Mouse (Mus musculus) gonadal fat pad, adult 2 months (tissue): ENCODE results near the gene Crnkl1. TPM values are rescaled to one million over a fixed set of nuclear protein-coding genes. Genes with fewer than 3 reads are reported as not detected.
"Not testable (repeated sequence)": the region's sequence is repeated elsewhere in the genome, so short reads cannot be mapped to it uniquely, and the experiment has no call there.

ENCODE experiments used
- DNase-seq: peaks from one replicate; pipeline ENCODE4 v3.0.0-alpha.2; 2012; ENCODE audit warnings: low read depth
- polyA plus RNA-seq: library from polyadenylated mRNA; depleted of rRNA; stranded (reverse); fragments of >200 nt; gene quantifications from 2 replicates; pipeline ENCODE4 v1.2.3, GENCODE M21; 2012

Gene Crnkl1
- polyA plus RNA-seq, 1 experiment, result 5.0 TPM

DNA sequence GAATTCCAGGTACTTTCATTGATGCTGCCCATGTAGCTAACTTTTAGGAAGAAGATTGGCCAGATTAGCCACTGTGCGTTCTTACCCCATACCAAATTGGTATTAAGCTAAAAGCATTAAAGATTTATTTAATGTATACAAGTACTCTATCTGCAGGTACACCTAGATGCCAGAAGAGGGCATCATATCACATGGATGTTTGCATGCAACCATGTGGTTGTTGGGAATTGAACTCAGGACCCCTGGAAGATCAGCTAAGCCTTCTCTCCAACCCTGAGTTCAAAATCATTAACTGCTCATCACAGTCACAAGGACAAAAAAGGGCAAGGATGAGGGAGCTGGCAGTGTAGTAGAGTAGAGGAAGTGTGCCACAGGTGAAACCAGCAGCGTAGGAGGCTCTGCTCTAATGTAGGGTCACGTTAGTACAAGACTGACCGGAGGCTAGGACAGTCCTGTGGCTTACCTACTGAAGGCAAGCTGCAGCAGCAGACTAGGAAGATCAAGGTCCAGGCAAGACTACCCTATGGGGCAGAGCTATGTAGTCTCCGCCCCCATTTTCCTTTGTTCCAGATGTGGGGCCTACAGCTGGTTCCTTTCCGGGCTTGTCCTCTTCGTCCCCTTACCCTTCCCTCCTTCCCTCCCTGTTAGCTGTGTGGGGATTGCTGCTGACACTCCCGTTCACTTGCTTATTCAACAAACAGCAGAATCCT is 13.7 kb downstream of the Crnkl1 start:
- no peak for DNase-seq

DNA sequence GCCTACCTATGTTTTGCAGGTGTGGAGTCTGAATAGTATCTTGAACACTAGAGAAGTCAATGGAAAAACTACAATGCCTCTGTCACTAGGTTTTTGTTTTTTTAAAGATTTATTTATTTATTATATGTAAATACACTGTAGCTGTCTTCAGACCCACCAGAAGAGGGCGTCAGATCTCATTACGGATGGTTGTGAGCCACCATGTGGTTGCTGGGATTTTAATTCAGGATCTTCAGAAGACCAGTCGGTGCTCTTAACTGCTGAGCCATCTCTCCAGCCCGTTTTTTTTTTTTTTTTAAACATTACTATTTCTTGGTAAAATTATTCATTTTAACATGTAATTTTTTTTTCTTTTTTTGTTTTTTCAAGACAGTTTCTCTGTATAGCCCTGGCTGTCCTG is 28.9 kb downstream of the Crnkl1 start:
- DNase-seq, result not testable (repeated sequence)

DNA sequence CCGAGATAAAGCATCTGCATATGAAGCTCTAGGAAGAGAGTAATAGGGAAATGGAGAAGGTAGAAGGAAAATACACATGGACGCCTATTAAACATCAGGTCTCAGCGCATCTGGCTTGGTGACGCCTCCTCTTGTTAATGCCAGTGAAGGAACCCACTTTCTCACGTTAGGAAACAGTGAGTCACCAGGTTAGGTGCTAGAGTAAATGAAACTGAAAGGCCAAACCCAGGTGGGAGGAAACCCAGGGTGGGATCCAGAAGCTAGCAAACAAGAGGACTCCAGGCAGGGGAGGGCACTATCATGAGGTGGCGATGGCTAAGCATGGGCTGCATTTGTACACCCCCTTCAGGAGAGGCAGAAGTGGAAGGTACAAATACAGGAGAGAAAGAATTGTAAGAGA is 29.7 kb downstream of the Crnkl1 start:
- DNase-seq, result no peak

DNA sequence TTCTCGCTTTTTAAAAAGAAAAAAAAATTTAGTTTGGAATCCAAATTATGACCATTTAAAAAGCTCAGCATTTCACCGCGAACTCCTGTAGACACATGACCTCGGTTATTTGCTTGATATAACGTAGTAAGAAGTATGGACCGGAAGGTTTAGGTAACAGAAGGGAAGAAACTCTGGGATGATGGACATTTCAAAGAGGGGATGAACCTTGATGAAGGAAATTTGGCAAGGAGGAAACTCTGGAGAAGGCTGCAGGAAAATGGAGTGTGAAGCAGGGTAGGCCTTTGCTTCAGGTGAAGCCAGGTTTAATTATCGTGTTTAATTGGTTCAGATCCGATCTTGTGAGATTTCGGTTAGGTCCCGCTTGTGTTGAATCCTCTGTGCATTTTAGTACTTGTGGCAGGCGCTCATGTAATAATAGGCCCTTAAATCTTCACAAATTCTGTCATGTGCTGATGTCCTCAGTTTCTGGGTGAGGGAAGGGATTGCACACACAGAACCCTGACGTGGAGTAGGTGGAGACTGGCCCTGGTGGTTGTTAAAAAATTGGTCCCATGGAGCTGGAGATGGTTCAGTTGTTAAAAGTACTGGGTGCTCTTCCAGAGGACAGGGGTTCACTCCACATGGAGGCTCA is 30.7 kb downstream of the Crnkl1 start:
- no peak for DNase-seq

DNA sequence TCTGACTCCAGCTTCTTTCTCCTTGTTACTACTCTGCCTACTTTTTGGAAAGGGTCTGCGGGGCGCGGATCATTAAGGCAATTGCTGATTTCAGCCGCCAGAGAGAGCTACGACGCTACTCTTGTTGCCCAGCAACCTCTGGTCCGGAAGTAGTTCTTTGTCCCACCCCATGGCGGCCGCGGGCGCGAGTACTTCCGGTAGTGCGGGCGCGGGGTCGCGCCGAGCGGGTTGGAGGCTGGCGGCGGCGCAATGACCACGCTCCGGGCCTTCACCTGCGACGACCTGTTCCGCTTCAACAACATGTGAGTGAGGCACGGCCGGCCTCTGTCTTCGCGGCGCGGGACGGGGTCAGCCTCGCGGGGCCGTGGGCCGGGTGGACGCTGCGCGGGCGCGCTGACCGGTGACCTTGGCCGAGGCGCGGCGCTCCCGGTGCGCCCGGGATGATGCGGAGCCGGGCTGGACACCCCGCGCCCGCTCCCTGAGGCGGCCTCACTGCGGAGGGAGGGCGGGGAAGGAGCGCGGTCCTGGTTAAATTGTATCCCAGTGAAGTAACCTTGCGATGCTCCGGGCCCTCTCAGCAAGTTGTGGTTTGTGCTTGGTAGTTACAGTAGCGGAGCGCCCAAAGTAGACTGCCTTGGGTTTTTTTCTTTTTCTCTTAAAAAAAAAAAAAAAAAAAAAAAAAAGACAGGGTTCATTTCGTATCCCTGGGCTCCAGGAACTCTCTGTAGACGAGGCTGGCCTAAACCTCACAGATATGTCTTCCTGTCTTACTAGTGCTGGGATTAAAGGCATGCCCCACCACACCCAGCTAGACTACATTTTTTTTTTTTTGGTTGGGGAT is 31.5 kb downstream of the Crnkl1 start:
- DNase-seq, result no peak

DNA sequence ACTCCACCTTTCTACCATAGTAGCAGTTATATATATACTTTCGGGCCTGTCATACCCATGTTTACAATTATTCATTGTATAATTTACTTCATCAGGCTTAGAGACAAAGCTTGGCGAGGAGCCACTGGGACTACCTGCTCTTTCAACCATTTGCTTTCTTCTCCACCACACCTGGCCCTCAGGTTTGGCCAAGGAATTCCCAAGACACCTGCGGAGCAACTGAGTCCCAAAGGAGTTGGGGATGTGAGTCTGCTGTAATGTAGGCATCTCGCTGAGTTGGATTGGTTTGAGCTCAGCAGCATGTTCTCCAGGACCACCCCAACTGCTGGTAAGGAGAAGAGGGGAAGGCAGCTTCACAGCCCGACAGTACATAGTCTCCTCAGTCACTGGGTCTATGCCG is 33.0 kb downstream of the Crnkl1 start, which contains the start of gene Naa20:
TSS of gene Naa20 (plus strand) at position 239 of the 400 bp plus-strand sequence.
- DNase-seq, result no peak

DNA sequence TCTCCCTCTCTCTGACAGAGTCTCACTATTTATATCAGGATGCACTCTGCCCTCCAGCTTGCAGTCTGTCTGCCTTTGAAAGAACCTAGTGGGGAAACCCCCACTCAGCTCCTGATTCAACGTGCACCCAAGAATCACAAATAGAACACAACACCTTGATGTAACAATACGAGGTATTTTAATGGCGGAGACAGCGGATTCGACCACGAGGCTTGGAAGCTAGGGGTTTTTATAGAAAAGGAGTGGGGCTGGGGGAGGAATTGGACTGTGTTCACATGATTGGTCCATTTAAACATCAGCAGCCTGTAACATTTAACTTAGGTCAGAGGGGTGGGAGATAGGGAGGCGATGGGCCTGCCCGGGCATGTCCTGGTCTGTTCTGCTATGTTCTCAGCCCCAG is 34.5 kb downstream of the Crnkl1 start:
- DNase-seq, result not testable (repeated sequence)

DNA sequence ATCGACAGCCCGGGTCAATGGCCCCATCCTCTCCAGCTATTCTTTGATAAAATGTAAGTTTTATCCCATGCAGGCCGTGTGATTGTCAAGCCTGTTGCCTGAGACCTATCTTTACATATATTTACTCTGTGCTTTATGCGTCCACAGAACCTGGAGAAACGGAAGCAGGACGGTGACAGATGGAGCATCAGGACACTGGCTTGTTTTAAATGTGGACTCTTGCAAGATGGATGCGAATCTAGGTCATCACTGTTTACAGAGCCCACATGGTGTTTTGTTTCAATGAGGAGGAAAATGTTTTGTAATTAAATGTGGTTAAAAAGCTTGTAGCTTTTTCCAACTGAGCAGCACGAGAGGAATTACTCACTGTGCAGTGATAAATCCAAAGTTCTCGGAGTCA is 36.7 kb downstream of the Crnkl1 start:
- DNase-seq, result no peak

DNA sequence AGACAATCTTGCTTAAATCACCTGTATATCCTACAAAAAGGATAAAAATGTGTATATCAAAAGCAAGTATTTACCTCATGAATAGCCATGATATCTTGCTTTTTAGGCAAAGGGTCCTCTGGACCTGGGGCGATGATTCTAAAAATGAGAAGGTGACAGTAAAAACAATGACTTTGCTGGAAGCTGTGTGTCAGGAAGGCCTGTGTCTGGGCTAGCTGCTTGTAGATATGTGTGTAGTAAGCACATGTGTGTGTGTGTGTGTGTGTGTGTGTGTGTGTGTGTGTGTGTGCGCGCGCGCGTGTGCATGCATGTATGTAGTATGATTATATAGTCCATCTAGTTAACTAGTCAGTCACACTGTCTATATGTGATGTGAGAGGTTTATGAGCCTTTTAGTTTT is 41.1 kb downstream of the Crnkl1 start:
- no peak for DNase-seq

DNA sequence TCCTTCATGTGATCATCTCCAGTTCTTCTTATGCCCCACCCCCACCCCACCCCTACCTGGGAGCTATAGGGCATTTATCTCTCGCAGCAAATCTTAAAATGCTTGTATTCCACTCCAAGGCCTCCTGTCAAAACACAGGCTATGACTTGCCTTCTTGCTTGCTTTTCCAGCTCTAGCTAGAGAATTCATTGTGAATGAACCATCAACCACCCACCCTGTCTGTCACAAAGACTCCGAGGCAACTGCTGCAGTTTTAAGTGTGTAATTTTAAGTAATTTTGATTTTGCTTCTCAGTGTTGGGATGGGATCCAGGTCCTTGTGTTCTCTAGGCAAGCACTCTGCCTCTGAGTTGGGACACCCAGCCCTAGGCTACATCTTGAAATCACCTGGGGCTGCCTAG is 44.2 kb downstream of the Crnkl1 start:
- DNase-seq, result no peak

DNA sequence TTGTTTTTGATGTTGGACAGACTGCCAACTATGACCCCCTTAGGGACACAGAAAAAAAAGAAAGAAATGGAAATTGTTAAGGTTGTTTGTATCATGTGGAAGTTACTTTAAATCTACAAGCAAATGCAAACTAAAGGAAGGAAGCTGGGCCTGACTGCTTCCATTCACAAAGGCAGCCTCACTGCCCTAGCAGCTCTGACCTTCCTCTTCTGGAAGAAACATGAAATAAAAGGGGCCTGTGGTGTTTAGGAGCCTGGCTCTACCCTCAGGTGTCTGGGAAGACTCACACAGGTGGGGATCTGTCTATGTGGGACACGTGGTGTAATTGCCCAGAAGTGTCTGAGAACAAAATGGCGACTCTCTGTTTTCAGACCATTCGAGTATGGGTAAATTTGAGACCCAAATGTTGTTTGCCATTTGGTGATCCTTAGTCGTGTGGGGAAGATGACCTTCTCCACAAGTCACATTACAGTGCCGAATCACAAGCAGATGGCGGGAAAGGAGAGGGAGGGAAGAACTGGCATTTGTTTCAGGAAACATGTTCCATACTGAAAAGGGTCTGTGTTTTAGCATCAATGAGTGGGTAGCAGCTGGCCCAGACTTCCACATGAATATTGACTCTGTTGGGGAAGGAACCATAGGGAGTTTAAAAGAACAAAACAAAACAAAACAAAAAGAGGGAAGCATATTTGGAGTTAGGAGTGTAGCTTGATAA is 45.9 kb downstream of the Crnkl1 start:
- no peak for DNase-seq

DNA sequence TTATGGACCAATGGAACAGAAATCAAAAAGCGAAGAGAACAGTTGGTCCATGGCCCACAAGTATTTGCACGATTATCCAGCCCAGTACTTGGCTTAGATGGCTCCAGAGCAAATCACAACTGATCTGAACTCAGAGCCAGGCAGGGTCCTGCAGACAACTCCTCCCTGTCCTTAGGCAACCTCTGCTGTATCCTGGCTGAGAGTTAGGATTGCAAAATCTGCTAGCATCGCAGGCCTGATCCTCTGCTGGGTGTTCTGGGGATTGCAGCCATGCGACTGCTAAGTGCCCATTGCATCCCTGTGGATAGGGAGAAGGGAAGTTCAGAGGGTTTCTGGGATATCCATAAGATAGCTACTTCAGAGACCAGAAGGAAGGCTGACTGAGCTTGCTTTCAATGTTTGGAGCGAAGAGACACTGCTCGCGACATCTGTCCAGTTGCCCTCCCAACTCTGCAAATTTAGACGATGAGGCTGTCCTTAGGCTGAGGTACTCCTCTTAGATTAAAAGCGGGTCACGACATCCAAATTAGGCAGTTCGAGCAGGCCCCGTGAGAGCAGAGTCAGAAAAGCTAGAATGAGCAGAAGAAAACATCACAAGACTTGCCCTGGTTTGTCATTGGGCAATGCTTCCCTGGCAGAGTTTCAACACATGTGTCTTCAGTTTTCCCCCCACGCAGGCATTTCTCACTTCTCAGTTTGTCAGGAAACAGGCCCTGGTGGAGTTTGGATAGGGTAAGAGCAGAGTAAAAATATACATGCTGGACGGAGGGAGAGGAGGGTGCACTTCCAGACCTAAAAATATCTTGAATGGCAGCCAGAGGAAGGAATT is 46.7 kb downstream of the Crnkl1 start:
- no peak for DNase-seq

DNA sequence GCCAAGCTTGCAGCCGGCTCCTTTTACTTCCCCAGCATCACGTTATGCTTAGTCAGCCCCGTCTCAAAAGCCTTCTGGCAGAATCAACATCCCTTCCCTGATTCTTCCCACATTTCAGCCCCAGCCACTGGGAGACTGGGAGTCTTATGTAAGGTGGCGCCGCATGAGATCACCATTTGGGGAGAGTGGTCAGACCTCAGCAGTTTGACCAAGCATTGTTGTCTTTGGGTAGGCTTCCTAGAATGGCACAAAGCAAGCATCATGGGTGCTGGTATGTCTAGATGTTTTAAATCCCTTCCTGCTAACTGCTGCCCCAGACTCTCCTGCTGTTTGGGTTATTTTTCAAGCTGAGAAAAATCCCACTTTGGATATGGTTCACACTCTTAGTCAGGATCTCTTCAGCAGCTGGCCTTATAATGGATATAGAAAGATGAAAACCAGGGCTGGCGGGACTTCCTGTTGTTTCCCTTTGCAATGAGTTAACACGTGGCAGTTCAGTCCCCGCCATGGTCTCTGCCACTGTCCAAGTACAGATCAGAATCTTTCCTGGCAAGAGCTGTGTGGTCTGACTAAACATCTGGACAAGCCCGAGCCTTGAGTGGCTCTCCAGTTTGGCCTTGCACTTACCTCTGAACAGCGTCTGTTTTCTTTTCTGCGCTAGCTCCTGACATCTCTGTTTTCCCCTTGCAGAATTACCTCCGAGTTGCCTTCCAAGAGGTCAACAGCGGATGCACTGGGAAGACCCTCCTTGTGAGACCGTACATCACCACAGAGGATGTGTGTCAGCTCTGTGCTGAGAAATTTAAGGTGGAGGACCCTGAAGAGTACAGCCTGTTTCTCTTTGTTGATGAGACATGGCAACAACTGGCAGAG is 49.7 kb downstream of the Crnkl1 start:
- DNase-seq, result no peak

DNA sequence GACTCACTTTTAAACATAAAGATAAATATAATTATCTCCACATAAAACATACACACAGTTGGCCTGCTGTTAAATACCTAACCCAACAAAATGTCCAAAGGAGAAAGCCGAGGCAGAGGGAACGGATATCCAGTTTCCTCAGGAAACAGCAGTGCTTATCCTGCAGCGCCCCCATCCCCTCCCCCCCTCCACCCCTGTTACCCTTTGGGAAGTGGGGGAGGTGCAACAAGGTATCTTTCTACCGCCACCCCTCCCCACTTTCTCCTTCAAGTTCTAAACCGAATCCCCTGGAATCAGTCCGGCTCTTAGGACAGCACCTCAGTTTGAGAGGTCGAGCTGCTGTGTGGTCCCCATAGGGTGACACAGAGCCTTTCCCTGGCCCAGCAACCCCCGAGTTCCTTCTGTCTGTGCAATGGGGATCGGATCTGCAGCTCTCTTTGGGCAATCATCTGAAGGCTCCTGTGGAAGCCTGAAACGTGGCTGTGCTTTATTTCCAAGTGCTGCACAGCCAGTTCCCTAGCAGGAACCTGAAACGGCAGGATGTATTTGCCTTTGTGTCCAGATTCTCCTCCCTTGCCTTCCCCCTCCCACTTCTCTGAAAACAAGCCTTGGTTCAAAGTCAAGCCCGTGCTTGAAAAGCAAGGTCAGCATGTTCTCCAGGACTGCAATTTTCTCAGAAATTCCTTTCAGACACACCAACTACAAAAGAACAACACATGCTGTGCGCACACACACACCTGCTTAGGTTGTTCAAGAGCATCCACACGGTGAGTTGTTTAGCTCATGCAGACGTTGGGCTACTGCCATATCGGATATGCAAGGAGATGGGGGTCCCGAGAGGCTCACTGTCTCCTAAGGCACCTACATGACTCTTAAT is 50.5 kb downstream of the Crnkl1 start:
- DNase-seq, result no peak

DNA sequence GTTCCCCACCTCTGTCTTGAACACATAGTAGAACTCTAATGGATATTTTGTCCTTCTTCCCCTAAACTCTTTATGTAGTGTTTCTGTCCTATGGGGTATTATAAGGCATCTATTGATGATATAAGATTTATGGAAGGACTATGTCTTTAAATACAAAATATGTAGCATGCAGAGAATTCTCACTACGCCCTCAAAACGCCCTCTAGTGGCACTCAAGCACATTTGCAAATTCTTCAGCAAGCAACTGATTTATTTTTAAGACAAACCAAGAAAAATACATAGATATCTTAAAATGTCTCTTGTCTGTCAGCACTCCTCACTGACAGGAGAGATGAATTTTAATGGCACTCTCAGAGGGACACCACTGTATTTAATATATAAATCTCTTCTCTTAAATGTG is 52.4 kb downstream of the Crnkl1 start:
- DNase-seq, result no peak

DNA sequence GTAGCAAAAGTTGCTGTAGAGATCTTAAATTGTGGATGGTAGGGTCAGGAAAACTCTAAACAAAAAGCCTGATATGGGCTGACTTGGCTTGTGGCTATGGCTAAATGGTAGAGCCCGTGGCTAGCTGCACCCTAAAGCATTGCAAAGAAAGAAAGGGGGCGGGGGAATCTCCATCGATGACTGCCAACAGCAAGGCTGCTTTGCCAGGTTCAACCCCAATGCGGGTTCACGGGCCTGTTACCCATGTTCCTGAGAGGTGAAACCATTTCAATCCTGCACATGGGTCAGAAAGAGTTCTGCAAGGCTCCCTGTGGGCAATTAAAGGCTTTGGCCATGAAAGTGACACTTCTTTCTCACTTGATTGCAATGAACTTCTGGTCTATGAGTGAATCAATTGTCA is 52.9 kb downstream of the Crnkl1 start:
- DNase-seq, result no peak

DNA sequence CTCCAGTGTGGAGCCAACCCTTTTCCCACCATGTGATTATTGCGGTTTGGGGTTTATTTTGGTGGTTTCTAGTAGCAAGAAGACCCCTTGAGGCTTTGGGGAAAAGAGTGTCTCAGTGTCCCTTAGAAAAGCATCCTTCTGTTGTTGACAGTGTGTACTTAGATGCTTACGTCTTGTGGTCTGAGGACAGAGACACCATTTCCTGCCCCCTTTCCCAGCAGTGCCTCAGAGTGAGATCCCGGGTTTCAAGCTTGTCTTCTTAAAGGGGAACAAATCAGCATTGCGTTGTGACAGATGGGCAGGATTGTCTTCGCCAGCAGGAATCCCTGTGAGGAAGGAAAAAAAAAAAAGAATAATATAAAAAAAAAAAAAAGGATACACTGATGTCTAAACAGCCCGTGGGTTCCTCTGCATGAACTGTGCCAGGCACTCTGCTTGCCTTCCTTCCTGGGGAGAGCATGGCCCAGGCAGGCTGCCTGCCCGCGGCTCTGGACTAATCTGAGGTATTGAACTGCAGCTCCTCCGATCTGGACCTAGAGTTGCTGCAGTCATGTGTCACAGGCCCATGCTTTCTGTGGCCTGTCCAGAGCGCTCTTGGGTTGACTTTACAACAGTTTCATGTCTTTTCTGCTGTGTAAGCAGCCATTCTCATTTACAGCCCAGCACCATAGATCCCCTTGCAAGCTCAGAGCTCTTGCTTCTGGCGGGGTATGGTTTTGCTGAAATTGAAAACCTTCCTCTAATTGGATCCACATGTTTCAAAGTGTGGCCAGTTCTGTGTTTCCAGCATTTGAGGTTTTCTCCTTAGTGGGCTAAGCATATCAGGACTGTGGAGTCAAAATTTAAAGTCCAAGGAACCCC is 53.7 kb downstream of the Crnkl1 start:
- no peak for DNase-seq

DNA sequence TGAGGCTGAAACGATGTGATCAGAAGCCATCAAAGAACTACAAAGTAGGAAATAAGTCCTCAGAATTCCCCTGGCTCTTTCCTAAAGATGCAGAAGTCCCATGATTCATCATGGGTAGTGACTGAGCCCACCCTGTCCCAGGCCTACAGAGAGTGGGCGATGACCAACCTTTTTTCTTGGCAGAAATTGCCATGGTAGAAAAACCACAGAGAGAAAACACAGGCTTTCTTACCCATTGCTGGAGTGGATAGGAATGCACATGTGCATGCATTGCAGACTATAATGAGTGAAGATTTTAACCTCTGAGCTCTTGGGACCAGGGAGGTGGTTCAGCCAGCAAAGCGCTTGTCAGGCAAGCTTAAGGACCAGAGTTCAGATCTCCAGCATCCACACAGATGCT is 57.6 kb downstream of the Crnkl1 start:
- no peak for DNase-seq
